Mouse (Mus musculus) megakaryocyte, embryonic 14.5 days (primary cell): ENCODE measurements at regions not wholly inside any gene's neighbourhood (a gene's known extent, or its start where the extent isn't known, plus 50 kb on each side); places are given as distances from the start of the nearest gene placed in this dataset.

Experiments
- FLI1 ChIP-seq: IDR thresholded peaks from 2 replicates; pipeline ENCODE4 v1.6.1; 2012; ENCODE audit warnings: low read length, inconsistent platforms, mixed read lengths
- GATA1 ChIP-seq: IDR thresholded peaks from 3 replicates; pipeline ENCODE4 v1.6.1; 2012; ENCODE audit warnings: mixed read lengths, low read length, inconsistent platforms, borderline replicate concordance

- TF ChIP-seq FLI1 (no peak), GATA1 (no peak)
Observed at GRCm38 (mm10) chr4:34484273-34484672, 66.5 kb upstream of the Akirin2 start.
